12 mouse cellular contexts compared by ENCODE assay signal in the genomic region with DNA sequence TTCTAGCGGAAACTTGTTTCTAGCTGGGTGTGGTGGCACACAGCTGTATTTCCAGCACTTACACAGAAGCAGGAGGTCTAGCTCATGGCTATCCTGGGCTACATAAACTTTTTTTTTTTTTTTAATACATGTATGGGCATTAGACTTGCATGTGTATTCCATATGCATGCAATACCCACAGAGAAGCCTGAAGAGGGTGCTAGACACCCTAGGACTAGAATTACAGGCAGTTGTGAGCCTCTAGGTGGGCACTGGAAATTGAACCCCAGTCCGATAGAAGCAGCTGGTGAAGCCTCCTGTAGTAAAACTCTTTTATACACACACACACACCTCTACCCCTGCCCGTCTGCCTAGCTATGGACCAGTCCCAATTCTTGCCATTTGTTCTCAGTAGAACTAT. TPM values are rescaled to one million over a fixed set of nuclear protein-coding genes. Genes with fewer than 3 reads are reported as not detected.
A peak's percentile ranks its signal among the peaks of the same experiment; 100 is the strongest.
DNase-seq lines count a peak whose midpoint lies in the region; ATAC-seq and TF ChIP-seq lines count a peak whose summit lies in the region.
"Had no signal": no experiment of that assay in that cellular context is flagged by ENCODE, and none has a peak within 500 bp of the region (broad histone marks: within the 10 kb centered on the region; RNA-seq: fewer than 3 reads in every experiment).

No protein-coding gene starts in this region.

- 84% methylated on average over 3 of the region's 3 CpGs for WGBS in kidney, embryonic 15.5 days
- WGBS in embryonic facial prominence, embryonic 10.5 days: 81% methylated on average over 3 of the region's 3 CpGs
- 82% methylated on average over 3 of the region's 3 CpGs for WGBS in liver, embryonic 13.5 days (ENCODE audit: insufficient replicate concordance)

- H3K9me3 ChIP-seq in kidney, embryonic 15.5 days (replicated peaks): no peaks in the 10 kb centered on the region
- H3K9me3 ChIP-seq in E14TG2a.4 (ENCODE audit: low read length): no peaks in the 10 kb centered on the region
- H3K9me3 ChIP-seq in embryonic facial prominence, embryonic 10.5 days: no peaks in the 10 kb centered on the region
- no peaks in the 10 kb centered on the region for H3K9me3 ChIP-seq in liver, embryonic 13.5 days (replicated peaks)

- H3K9ac ChIP-seq in kidney, embryonic 15.5 days: no peak overlapping the region
- H3K9ac ChIP-seq in liver, embryonic 13.5 days: peak overlapping the region; percentile 62; the same call in 1 of the 2 replicates

- H3K4me1 ChIP-seq in kidney, embryonic 15.5 days: peaks cover 38% of the 10 kb centered on the region
- peaks cover 73% of the 10 kb centered on the region for H3K4me1 ChIP-seq in E14TG2a.4 (replicated peaks; ENCODE audit: low read depth, low read length)
- peaks cover 29% of the 10 kb centered on the region for H3K4me1 ChIP-seq in embryonic facial prominence, embryonic 10.5 days
- peaks cover 55% of the 10 kb centered on the region for H3K4me1 ChIP-seq in liver, embryonic 13.5 days (replicated peaks)

- ATAC-seq in kidney, embryonic 15.5 days (replicated peaks; ENCODE audit: low FRiP score): no peak
- ATAC-seq in liver, embryonic 13.5 days (ENCODE audit: low read depth): no peak

- H3K27me3 ChIP-seq in kidney, embryonic 15.5 days: no peaks in the 10 kb centered on the region
- no peaks in the 10 kb centered on the region for H3K27me3 ChIP-seq in E14TG2a.4 (ENCODE audit: insufficient read depth, low read length)
- H3K27me3 ChIP-seq in embryonic facial prominence, embryonic 10.5 days (replicated peaks; ENCODE audit: low read depth, poor library complexity, severe bottlenecking): no peaks in the 10 kb centered on the region
- H3K27me3 ChIP-seq in liver, embryonic 13.5 days: no peaks in the 10 kb centered on the region

- H3K27ac ChIP-seq in kidney, embryonic 15.5 days: no peak overlapping the region
- H3K27ac ChIP-seq in embryonic facial prominence, embryonic 10.5 days (replicated peaks): no peak overlapping the region
- H3K27ac ChIP-seq in liver, embryonic 13.5 days: no peak overlapping the region

- TF ChIP-seq CTCF in E14TG2a.4 (conservative IDR thresholded peaks at IDR 0.05; ENCODE audit: low read length): 0 out of 2 replicates have a peak, but pooled peaks have one; percentile 9

- DNase-seq in kidney, postnatal 36 days: no peak
- no peak for DNase-seq in embryonic facial prominence, embryonic 10.5 days (ENCODE audit: low spot score)
- no peak for DNase-seq in liver, embryonic 13.5 days
- no peak for DNase-seq in thymus, postnatal 0 days (ENCODE audit: low spot score)
- DNase-seq in retina, embryonic 14.5 days (ENCODE audit: low spot score): no peak
- no peak for DNase-seq in gastrocnemius, postnatal 25 days
- DNase-seq: heart, adult 18-20 months; kidney, adult 18-20 months; right cerebral cortex, postnatal 4 days; thymus, adult 18-20 months had no signal

- peak overlapping the region; percentile 76; the same call in 1 of the 2 replicates for H3K4me2 ChIP-seq in kidney, embryonic 15.5 days
- peak overlapping the region; percentile 88 for H3K4me2 ChIP-seq in liver, embryonic 13.5 days

- peak overlapping the region; percentile 82; the same call in 1 of the 2 replicates for H3K4me3 ChIP-seq in kidney, embryonic 15.5 days (replicated peaks)
- H3K4me3 ChIP-seq in E14TG2a.4 (replicated peaks; ENCODE audit: low read length): peak overlapping the region; percentile 100
- H3K4me3 ChIP-seq in embryonic facial prominence, embryonic 10.5 days: peak overlapping the region; percentile 88; the same call in 1 of the 2 replicates
- peak overlapping the region; percentile 93 for H3K4me3 ChIP-seq in liver, embryonic 13.5 days (replicated peaks)

- peaks cover 63% of the 10 kb centered on the region for H3K36me3 ChIP-seq in kidney, embryonic 15.5 days
- H3K36me3 ChIP-seq in E14TG2a.4 (ENCODE audit: insufficient read depth, low read length): peaks cover 70% of the 10 kb centered on the region
- H3K36me3 ChIP-seq in embryonic facial prominence, embryonic 10.5 days (replicated peaks): peaks cover 62% of the 10 kb centered on the region
- peaks cover 59% of the 10 kb centered on the region for H3K36me3 ChIP-seq in liver, embryonic 13.5 days

RNA-seq across cellular contexts. Expression of a gene that starts 2.0 kb away (rescaled TPM):
- 55.3 and 55.4 TPM in 2 replicates for polyA plus RNA-seq in kidney, embryonic 15.5 days (2015; fragmentation: Nextera tagmentation; extraction: Ambion mirVana)
- polyA plus RNA-seq in embryonic facial prominence, embryonic 10.5 days (2016; fragmentation: Nextera tagmentation; extraction: Ambion mirVana): 82.2 and 87.9 TPM in 2 replicates
- polyA plus RNA-seq in liver, embryonic 13.5 days (2015; fragmentation: Nextera tagmentation; extraction: Ambion mirVana): 31.8 and 35.3 TPM in 2 replicates
- polyA plus RNA-seq in thymus, postnatal 0 days (2015; fragmentation: Nextera tagmentation; extraction: Ambion mirVana): 54.9 and 56.7 TPM in 2 replicates
- total RNA-seq in gastrocnemius, postnatal 25 days (2021): 10 to 100 TPM; 13.0 to 14.1 TPM

RNA-seq across cellular contexts. Expression of a gene that starts 9.3 kb away (rescaled TPM):
- 21.1 and 22.2 TPM in 2 replicates for polyA plus RNA-seq in kidney, embryonic 15.5 days (2015; fragmentation: Nextera tagmentation; extraction: Ambion mirVana)
- 18.7 and 18.9 TPM in 2 replicates for polyA plus RNA-seq in embryonic facial prominence, embryonic 10.5 days (2016; fragmentation: Nextera tagmentation; extraction: Ambion mirVana)
- 4.0 and 5.0 TPM in 2 replicates for polyA plus RNA-seq in liver, embryonic 13.5 days (2015; fragmentation: Nextera tagmentation; extraction: Ambion mirVana)
- polyA plus RNA-seq in thymus, postnatal 0 days (2015; fragmentation: Nextera tagmentation; extraction: Ambion mirVana): 149 and 159 TPM in 2 replicates
- total RNA-seq in gastrocnemius, postnatal 25 days (2021): 1 to 10 TPM; 4.7 to 5.1 TPM

RNA-seq across cellular contexts. Expression of a gene that starts 11.2 kb away (rescaled TPM):
- polyA plus RNA-seq in kidney, embryonic 15.5 days (2015; fragmentation: Nextera tagmentation; extraction: Ambion mirVana): 385 and 422 TPM in 2 replicates
- polyA plus RNA-seq in embryonic facial prominence, embryonic 10.5 days (2016; fragmentation: Nextera tagmentation; extraction: Ambion mirVana): 356 and 365 TPM in 2 replicates
- 310 and 314 TPM in 2 replicates for polyA plus RNA-seq in liver, embryonic 13.5 days (2015; fragmentation: Nextera tagmentation; extraction: Ambion mirVana)
- polyA plus RNA-seq in thymus, postnatal 0 days (2015; fragmentation: Nextera tagmentation; extraction: Ambion mirVana): 658 and 685 TPM in 2 replicates
- total RNA-seq in gastrocnemius, postnatal 25 days (2021): 100 to 1,000 TPM; 168 to 183 TPM
